Mouse (Mus musculus) small intestine, adult 2 months (tissue): ENCODE data around the gene Fes.

ENCODE experiments used
- CTCF ChIP-seq: fragments of 200-500 bp; IDR thresholded peaks from 2 replicates; pipeline ENCODE4 v1.5.1; 2012; ENCODE audit warnings: low read depth, mild to moderate bottlenecking, control low read depth, inconsistent platforms, low read length, moderate library complexity, mixed read lengths; ENCODE audit not compliant: insufficient replicate concordance, insufficient read length; ENCODE audit errors: extremely low read depth
- POLR2A ChIP-seq: fragments of 200-500 bp; IDR thresholded peaks from 2 replicates; pipeline ENCODE4 v1.6.1; 2012; ENCODE audit warnings: low read depth, mild to moderate bottlenecking, control low read depth, inconsistent platforms, low read length, moderate library complexity

- TF ChIP-seq POLR2A (no peak), CTCF (no peak)
Measured at GRCm38 (mm10) chr7:80382919-80383318, 4.8 kb downstream of the Fes start.
